Mouse (Mus musculus) kidney, adult 8-10 months (tissue): ENCODE measurements at regions not wholly inside any gene's neighbourhood (a gene's known extent, or its start where the extent isn't known, plus 50 kb on each side); places are given as distances from the start of the nearest gene placed in this dataset.

Source experiments
- DNase-seq, 2 experiments: peaks; one replicate each; pipeline ENCODE4 v3.0.0; 2022

DNA sequence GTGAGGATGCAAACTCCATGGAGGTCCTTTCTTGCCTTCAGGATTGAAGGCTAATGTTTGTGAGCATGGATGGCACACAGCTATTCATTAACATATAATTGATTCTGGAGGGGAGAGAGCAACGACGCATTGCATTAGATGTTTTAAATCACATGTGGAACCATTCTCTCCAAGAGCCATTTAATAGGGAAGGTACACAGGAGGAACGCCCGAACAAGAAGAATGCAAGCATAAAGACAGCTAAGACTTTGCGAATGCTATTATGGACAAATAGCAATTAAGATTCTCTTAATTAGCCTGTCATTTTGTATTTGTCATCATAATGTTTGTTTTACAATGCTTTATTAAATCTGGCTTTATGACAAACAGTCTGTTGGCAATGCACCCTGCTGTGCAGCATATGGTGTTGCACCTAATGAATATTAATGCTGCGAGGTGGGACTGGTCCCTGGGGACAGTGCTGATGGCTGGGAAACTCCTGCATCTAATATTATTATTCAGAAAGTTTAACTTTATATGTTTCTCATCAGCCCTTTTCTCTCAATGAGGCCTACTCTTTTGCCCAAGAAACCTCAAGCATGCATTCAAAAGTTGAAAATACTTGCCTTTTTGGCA, 497.5 kb downstream of the Pros1 start:
- DNase-seq, result no peak

DNA sequence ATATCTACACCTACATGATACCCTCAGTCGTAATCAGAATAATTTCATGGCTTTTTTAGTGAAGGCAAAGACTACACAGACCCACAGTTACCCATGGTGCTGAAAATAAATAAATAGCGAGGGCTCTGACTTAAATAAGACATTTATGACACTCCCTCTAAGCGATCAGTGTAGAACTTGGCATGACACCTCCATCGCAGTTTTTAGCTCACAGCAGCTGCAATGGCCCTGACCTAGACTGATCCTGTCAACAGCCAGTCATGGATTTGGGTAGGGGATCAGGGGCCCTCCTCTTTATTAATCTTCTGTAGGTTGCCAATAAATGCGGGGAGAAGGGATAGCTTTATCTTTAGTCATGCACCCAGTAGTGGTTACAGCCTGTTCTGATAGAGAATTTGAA, 494.1 kb downstream of the Epha3 start:
- DNase-seq, result no peak

- no peak for DNase-seq
These were observed 492.7 kb downstream of the Epha3 start for GRCm38 (mm10) chr16:63371275-63371674.

DNA sequence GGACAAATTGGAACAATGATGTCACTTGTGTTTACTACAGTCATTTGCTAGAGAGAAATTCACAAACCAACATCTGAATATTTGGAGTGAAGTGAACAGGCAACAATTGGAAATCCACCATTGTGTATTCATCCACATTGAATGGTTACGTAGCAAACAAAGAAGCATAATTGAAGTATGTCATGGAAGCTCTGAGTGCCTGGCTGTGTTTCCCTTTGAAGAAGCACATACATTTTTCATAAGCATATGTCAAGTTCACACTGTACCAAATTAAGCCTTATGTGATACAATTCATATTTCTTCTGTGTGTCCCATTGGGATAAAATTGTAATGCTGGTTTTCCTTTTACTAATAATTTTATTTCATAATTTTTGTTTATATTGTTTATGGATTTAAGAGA, 459.0 kb downstream of the Epha3 start:
- no peak for DNase-seq

GRCm38 (mm10) chr16:63412656-63413055, 451.3 kb downstream of the Epha3 start:
- no peak for DNase-seq

DNA sequence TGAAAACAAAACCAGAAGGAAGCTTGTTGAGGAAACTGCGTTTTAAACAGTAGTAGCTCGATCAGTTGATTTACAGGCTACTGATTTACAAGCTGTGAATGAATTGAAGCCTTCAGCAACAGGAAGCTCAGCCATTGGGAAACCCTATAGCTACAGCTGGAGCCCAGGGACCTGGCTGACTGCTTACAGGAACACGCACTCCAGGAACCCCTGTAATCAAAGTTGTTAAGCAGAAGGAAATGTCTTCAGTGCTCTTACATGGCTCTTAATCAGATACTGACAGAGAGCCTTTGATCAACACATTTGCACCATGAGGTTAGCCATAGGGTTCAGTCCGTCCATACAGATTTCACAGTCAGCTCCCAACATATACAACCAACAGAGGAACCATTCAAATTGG, 411.7 kb downstream of the Epha3 start:
- no peak for DNase-seq

DNA sequence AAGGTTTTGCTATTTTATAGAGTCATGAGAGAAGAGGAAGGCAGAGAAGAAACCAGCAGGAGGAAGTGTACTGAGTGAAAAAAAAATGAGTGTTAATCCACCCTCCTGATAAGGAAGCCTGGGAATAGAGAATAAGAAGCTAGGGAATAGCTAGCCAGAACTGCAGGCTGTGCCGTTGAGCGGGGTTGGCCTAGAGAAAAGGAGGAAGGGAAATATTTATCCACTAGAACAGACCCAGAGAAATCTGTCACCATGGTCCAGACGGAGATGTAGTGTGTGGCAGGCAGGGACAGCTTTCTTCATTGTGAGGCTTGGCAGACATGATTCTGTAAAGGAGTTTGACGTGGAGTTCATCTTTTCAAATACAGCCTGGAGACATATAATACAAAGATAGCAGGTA, 397.4 kb downstream of the Epha3 start:
- DNase-seq, result no peak

- no peak for DNase-seq
These were observed 395.1 kb downstream of the Epha3 start for GRCm38 (mm10) chr16:63468851-63469250.
